Mouse (Mus musculus) cerebellum, adult 2 months (tissue): ENCODE data around the gene Vmn1r126. TPM values are rescaled to one million over a fixed set of nuclear protein-coding genes. Genes with fewer than 3 reads are reported as not detected.
"Not testable (repeated sequence)": the region's sequence is repeated elsewhere in the genome, so short reads cannot be mapped to it uniquely, and the experiment has no call there.

Experiments
- DNase-seq, 2 experiments: peaks; one replicate each; pipeline ENCODE4 v3.0.0; 2021
- H3K27ac ChIP-seq: fragments of 200-500 bp; 2 replicates; pipeline ENCODE4 v1.5.1; 2012; ENCODE audit warnings: low read length, control low read depth, inconsistent platforms; ENCODE audit not compliant: insufficient read depth
- H3K27me3 ChIP-seq: fragments of 200-500 bp; 2 replicates; pipeline ENCODE4 v1.6.1; 2012; ENCODE audit warnings: inconsistent platforms, mild to moderate bottlenecking, low read length, moderate library complexity; ENCODE audit not compliant: control insufficient read depth, insufficient read depth
- H3K4me1 ChIP-seq: fragments of 200-500 bp; 2 replicates; pipeline ENCODE4 v1.6.1; 2011; ENCODE audit warnings: low read length; ENCODE audit not compliant: control insufficient read depth, insufficient read depth
- H3K4me3 ChIP-seq: fragments of 200-500 bp; replicated peaks from 2 replicates; pipeline ENCODE3; 2011; ENCODE audit warnings: mild to moderate bottlenecking, low read depth, low read length, control low read depth; ENCODE audit not compliant: insufficient read depth
- WGBS: fragments of 180-500 bp; shearing (Covaris S2); methylation state at CpG from one replicate; pipeline ENCODE4 v1.1.7; 2018; 5-methylcytosine and 5-hydroxymethylcytosine counted together
- polyA plus RNA-seq: library from polyadenylated mRNA; depleted of rRNA; stranded (reverse); fragments of >200 nt; gene quantifications from 2 replicates; pipeline ENCODE4 v1.2.3, GENCODE M21; 2012; rRNA removed

Vmn1r126 gene
- not detected in 2 replicates for polyA plus RNA-seq

GRCm38 (mm10) chr7:21301367-21301766 lies at the start of gene Vmn1r126:
Vmn1r126 (minus strand) TSS chr7:21301467.
- not testable (repeated sequence) for H3K4me3 ChIP-seq, H3K27ac ChIP-seq, H3K27me3 ChIP-seq, DNase-seq, H3K4me1 ChIP-seq
- no CpG with 5 or more reads among the region's 5 CpGs for WGBS

DNA sequence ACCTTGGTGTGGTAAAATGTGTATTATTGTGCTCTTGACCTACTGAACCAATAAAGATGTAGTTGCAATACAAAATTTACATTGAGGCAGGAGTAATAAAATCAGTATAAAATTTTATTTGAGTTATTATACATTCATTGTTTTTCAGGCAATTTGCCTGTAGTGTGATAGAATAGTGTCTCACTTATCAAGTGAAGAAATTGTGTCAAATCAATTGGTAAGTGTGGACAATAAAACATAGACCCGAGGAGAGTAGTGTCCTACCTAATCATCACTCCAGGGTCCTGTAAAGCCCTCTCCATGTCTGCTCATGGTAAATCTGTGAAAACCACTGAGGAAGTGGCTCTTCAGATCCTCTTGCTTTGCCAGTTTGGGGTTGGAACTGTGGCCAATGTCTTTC lies 47.8 kb upstream of the Vmn1r126 start, which contains the start of gene Vmn1r128:
TSS of gene Vmn1r128 (plus strand) at position 301 of the 400 bp plus-strand sequence.
- H3K27me3 ChIP-seq, DNase-seq: not testable (repeated sequence)
- 64% methylated on average over 1 of the region's 1 CpGs for WGBS

DNA sequence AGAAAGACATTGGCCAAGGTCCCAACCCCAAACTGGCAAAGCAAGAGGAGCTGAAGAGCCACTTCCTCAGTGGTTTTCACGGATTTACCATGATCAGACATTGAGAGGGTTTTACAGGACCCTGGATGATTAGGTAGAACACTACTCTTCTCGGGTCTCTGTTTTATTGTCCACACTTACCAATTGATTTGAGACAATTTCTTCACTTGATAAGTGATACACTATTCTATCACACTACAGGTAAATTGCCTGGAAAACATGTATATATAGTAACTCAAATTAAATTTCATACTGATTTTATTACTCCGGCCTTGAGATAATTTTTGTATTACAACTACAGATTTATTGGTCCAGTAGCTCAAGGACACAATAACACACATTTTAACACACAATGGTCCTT lies 18.5 kb upstream of the Vmn1r126 start, which contains the start of gene Vmn1r127:
TSS of gene Vmn1r127 (minus strand) at position 101 of the 400 bp plus-strand sequence.
- H3K4me1 ChIP-seq, H3K4me3 ChIP-seq, DNase-seq, H3K27ac ChIP-seq, H3K27me3 ChIP-seq: not testable (repeated sequence)
- no CpG with 5 or more reads among the region's 3 CpGs for WGBS

More for the DNA sequence above, 47.8 kb upstream of the Vmn1r126 start, which contains the start of gene Vmn1r128:
- not testable (repeated sequence) for H3K4me1 ChIP-seq, H3K27ac ChIP-seq, H3K4me3 ChIP-seq

DNA sequence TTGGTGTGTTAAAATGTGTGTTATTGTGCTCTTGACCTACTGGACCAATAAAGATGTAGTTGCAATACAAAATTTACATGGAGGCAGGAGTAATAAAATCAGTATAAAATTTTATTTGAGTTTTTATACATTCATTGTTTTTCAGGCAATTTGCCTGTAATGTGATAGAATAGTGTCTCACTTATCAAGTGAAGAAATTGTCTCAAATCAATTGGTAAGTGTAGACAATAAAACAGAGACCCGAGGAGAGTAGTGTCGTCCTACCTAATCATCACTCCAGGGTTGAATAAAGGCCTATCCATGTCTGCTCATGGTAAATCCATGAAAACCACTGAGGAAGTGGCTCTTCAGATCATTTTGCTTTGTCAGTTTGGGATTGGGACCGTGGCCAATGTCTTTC lies 29.4 kb downstream of the Vmn1r126 start, which contains the start of gene Vmn1r125:
TSS of gene Vmn1r125 (plus strand) at position 301 of the 400 bp plus-strand sequence.
- H3K4me3 ChIP-seq, H3K27me3 ChIP-seq, H3K4me1 ChIP-seq, DNase-seq, H3K27ac ChIP-seq: not testable (repeated sequence)
- WGBS: 37% methylated on average over 3 of the region's 3 CpGs

GRCm38 (mm10) chr7:21260517-21260916 lies 40.8 kb downstream of the Vmn1r126 start, which contains the start of gene Vmn1r124:
Vmn1r124 (minus strand) TSS chr7:21260617.
- H3K27me3 ChIP-seq, H3K27ac ChIP-seq, H3K4me3 ChIP-seq, H3K4me1 ChIP-seq, DNase-seq: not testable (repeated sequence)
- WGBS: 70% methylated on average over 4 of the region's 4 CpGs

Other genes with a start within 250 kb of the Vmn1r126 start
- not detected in 2 replicates for gene Vmn1r120, start 247.7 kb downstream of the Vmn1r126 start, polyA plus RNA-seq
- gene Vmn1r121, start 203.0 kb downstream of the Vmn1r126 start, polyA plus RNA-seq: not detected in 2 replicates
- gene Vmn1r122, start 167.3 kb downstream of the Vmn1r126 start, polyA plus RNA-seq: not detected in 2 replicates
- gene Vmn1r123, start 139.3 kb downstream of the Vmn1r126 start, polyA plus RNA-seq: not detected in 2 replicates
- not detected in 2 replicates for gene Gm5157, start 111.0 kb downstream of the Vmn1r126 start, polyA plus RNA-seq
- gene Vmn1r124, start 40.9 kb downstream of the Vmn1r126 start, polyA plus RNA-seq: not detected in 2 replicates
- gene Vmn1r125, start 29.3 kb downstream of the Vmn1r126 start, polyA plus RNA-seq: not detected in 2 replicates
- not detected in 2 replicates for gene Vmn1r127, start 18.4 kb upstream of the Vmn1r126 start, polyA plus RNA-seq
- gene Vmn1r128, start 47.9 kb upstream of the Vmn1r126 start, polyA plus RNA-seq: not detected in 2 replicates
- gene Vmn1r129, start 59.8 kb upstream of the Vmn1r126 start, polyA plus RNA-seq: not detected in 2 replicates
- gene Gm6882, start 131.3 kb upstream of the Vmn1r126 start, polyA plus RNA-seq: not detected in 2 replicates
- not detected in 2 replicates for gene Vmn1r130, start 210.3 kb upstream of the Vmn1r126 start, polyA plus RNA-seq
- not detected in 2 replicates for gene Vmn1r131, start 244.6 kb upstream of the Vmn1r126 start, polyA plus RNA-seq